Mouse (Mus musculus) urinary bladder, adult 2 months (tissue): Measurements from ENCODE around the gene Scgb2b3. TPM values are rescaled to one million over a fixed set of nuclear protein-coding genes. Genes with fewer than 3 reads are reported as not detected.

Experiments
- DNase-seq: peaks from one replicate; pipeline ENCODE4 v3.0.0; 2022; ENCODE audit warnings: low spot score
- polyA plus RNA-seq: library from polyadenylated mRNA; depleted of rRNA; stranded (reverse); fragments of >200 nt; gene quantifications from 2 replicates; pipeline ENCODE4 v1.2.3, GENCODE M21; 2012; rRNA removed

The Scgb2b3 gene
- polyA plus RNA-seq = not detected in 2 replicates

GRCm38 (mm10) chr7:31362022-31362560 lies at the start of gene Scgb2b3:
Scgb2b3 (minus strand) TSS chr7:31362072.
- DNase-seq = no peak

- no peak for DNase-seq
Observed at GRCm38 (mm10) chr7:31375292-31375691, 13.4 kb upstream of the Scgb2b3 start, which contains the start of gene Scgb1b3. Scgb1b3 (plus strand) TSS chr7:31375592.

Other genes with a start within 250 kb of the Scgb2b3 start
- 2.2 and 2.7 TPM in 2 replicates for gene Hpn, start 246.8 kb downstream of the Scgb2b3 start, polyA plus RNA-seq
- gene Scn1b, start 235.1 kb downstream of the Scgb2b3 start, polyA plus RNA-seq = 49.1 and 54.5 TPM in 2 replicates
- 49.4 and 60.1 TPM in 2 replicates for gene Gramd1a, start 206.2 kb downstream of the Scgb2b3 start, polyA plus RNA-seq
- not detected in 2 replicates for gene Scgb2b2, start 71.6 kb downstream of the Scgb2b3 start, polyA plus RNA-seq
- not detected in 2 replicates for gene Scgb1b2, start 70.3 kb downstream of the Scgb2b3 start, polyA plus RNA-seq
- gene Scgb1b3, start 13.5 kb upstream of the Scgb2b3 start, polyA plus RNA-seq = not detected in 2 replicates